Comparison of ENCODE assay signal across 1 mouse cellular context in genomic region chr11:23305101-23305672, GRCm38 (mm10).
A peak's percentile ranks its signal among the peaks of the same experiment; 100 is the strongest.
TF ChIP-seq lines count a peak whose summit lies in the region.

No protein-coding gene starts in this region.

TF ChIP-seq in MEL, 35 proteins besides CTCF, POLR2A, EP300 and RAD21:
- TF ChIP-seq SIN3A (IDR thresholded peaks at IDR 0.05; ENCODE audit: low read length), result peak; percentile 27; the same call in 1 of the 2 replicates
- peak; percentile 93 for TF ChIP-seq TBP (IDR thresholded peaks at IDR 0.05; ENCODE audit: low read depth, low read length)
- TF ChIP-seq MAFK (IDR thresholded peaks at IDR 0.05; ENCODE audit: borderline replicate concordance, low read depth, low read length), result peak; percentile 64; the same call in 1 of the 2 replicates
- 0 out of 2 replicates have a peak, but pooled peaks have one; percentile 32 for TF ChIP-seq E2F4 (IDR thresholded peaks at IDR 0.05; ENCODE audit: borderline replicate concordance, low read depth, low read length)
- 0 out of 2 replicates have a peak, but pooled peaks have one; percentile 12 for TF ChIP-seq MXI1 (IDR thresholded peaks at IDR 0.05; ENCODE audit: low read depth, low read length)
- 0 out of 2 replicates have a peak, but pooled peaks have one; percentile 12 for TF ChIP-seq ETS1 (IDR thresholded peaks at IDR 0.05; ENCODE audit: low read depth, low read length)
- TF ChIP-seq ZNF384 (IDR thresholded peaks at IDR 0.05; ENCODE audit: low read depth, low read length), result peak; percentile 92
